Mouse (Mus musculus) kidney, adult 11 months (tissue): ENCODE data around the gene Thsd7a.

Experiments
- DNase-seq: peaks from one replicate; pipeline ENCODE4 v3.0.0; 2022

Thsd7a gene

GRCm38 (mm10) chr6:12748787-12749530 is at the start of gene Thsd7a:
Gene Thsd7a (minus strand): TSS chr6:12749410.
- peak; percentile 7 for DNase-seq

DNA sequence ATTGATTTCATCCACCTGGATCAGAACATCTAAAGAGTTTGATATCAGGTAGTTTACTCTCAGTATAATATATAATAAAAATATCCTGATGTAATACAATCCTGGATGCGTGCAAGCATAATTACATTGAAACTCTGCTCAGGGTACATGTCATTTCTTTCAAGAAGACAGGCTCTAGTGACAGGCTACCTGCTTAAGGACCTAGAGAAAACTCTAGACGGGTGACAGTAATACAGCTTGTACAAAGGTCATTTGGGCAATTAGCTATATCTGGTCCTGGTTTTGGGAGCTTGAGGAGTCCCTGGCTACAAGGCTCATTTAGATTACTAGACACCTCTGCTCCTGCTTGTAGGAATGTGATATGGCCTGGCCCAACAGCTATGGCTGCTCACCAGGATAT is 37.9 kb upstream of the Thsd7a start:
- no peak for DNase-seq

- no peak for DNase-seq
Observed at GRCm38 (mm10) chr6:12786378-12786982, 37.3 kb upstream of the Thsd7a start.

- no peak for DNase-seq
Observed at GRCm38 (mm10) chr6:12784918-12785618, 35.9 kb upstream of the Thsd7a start.

DNA sequence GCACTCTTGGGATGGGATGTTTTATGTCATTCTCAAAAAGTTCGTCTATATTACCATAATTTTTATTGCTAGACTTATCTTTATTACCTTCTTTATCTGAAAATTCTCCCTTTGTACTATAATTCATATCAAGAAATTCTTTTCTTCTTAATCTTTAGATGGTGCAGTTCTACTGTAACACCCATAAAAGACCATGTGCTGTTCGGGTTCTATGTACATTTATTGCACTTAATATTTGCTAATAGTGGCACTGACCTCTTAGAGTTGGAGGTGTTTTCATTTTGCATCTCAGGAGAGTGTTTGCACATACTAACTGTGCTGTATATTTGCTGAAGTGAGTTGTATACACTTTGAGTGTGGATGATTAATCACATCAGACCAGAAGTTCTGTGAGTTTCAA is 23.6 kb upstream of the Thsd7a start:
- no peak for DNase-seq

- no peak for DNase-seq
Observed at GRCm38 (mm10) chr6:12765191-12765590, 16.0 kb upstream of the Thsd7a start.

DNA sequence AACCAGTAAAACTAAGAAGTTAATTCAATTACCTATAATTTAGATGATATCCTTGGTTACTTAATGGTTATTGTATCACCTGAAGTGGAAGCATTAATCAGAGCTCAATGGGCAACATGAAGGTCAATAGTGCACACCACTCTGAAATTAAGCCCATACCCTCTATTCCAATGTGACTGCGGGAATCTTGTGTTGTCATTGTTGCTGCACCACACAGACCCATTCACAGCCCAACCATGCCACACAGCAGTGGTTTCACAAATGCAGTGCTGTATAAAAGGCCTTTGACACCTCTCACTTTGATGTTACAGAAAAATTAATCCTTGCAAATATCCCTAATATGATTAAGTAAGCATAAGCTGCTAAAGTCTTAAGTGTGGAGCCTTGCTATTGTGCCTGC is 15.4 kb upstream of the Thsd7a start:
- DNase-seq, result no peak

DNA sequence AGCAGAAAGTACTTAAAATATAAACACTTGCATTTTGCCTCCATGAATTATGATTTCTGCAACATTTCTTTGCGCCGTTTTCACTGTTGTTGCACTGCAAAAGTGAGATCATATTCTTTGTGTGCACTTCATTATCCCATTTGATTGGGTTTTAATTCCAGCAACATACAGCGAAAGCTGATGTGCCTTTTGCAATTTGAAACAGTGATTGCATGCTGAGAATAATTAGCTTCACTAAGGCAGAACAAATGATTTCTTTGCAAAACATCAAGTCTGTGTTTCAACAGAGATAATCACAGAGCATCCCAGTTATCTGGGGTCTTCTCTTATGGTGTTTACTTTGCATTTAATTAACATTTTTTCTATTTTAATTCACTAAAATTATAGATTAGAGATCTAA is 14.6 kb upstream of the Thsd7a start:
- DNase-seq, result no peak

DNA sequence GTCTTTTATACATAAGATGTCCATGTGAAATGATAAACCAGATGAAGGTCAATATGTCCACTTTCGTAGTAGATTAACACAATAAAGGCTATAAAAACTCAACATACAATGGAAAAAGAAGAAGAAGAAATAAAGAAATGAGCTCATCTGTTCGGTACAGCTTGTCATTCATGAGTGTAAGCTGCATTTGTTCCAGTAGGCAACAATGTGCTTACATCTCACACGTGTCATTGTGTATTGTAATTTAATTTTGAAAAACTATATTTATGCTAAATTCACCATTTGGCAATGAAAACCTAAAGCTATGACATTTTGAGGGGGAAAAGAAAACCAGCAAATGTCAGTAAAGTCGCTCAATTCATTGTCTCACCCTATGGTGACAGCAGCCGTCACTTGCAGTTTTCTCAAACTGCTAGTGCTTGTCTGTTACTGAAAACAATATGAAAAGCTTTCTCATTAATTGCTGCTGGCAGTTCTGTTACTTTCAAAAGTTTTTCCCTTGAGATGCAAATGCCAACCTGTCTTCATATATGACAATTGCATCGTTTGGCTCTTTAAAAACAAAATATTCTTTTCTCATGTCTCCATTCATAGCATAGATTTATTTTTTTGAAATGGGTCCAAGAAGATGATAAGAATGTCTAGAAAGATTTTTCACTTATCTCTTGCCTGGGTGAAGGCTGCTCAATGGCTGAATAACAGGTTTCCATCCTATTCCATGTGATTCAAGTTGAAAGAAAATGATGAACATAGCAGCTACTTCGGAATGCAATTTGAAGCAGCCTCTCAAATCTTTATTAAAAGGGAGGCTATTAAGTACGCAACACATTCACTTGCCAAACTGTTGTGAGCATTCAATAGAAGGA is 10.4 kb upstream of the Thsd7a start:
- no peak for DNase-seq

DNA sequence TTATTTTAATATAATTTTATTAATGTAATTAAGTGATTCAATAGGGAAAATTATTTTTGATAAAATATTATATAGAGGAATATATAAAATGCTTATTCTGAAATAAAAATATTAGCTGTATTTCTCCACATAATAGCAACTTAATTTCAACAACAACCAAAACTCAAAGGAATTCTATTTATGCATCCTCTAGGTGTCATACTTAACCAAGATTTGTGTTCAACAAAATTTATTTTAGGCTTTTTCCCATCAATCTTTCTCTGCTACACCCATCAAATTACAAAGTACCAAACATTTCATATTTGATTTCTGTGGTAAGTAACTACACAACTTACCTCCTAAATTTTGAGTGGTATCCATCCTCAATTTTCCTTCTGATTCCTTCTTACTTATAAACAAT is 3.1 kb upstream of the Thsd7a start:
- no peak for DNase-seq

GRCm38 (mm10) chr6:12750441-12750840 is 1.2 kb upstream of the Thsd7a start:
- no peak for DNase-seq

DNA sequence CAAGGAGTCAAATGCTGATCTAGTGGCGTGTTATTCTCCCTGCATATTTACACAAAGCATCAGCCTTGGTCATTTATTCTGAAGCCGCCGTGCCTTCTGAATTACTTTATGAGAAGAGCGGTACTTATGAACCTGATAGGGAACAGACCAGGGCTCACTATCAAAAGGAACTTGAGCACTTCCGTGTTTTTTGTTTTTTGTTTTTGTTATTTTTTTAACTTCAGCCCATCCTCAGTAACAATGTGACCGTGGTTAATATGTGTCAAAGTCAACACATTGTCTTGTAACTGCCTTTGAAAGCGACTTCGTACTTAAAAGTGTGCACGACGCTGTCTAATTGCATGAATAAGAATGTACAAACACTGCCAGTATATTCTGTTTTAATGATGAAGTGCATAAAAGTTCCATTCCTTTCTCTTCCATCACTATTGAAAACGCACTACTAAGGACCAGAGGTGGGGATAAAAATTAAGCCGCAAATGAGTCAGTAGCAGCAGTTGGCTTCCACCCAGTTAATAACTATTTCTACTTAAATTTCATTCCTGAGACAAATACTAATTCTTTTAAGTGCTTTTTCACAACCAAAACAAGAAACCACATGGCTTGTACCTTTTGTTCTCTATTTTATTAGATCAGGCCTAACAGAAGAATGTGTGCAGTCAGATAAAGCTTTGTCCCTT is 461 bp upstream of the Thsd7a start:
- DNase-seq, result no peak

- peak; percentile 14 for DNase-seq
Observed at GRCm38 (mm10) chr6:12748454-12748786, 790 bp downstream of the Thsd7a start.

DNA sequence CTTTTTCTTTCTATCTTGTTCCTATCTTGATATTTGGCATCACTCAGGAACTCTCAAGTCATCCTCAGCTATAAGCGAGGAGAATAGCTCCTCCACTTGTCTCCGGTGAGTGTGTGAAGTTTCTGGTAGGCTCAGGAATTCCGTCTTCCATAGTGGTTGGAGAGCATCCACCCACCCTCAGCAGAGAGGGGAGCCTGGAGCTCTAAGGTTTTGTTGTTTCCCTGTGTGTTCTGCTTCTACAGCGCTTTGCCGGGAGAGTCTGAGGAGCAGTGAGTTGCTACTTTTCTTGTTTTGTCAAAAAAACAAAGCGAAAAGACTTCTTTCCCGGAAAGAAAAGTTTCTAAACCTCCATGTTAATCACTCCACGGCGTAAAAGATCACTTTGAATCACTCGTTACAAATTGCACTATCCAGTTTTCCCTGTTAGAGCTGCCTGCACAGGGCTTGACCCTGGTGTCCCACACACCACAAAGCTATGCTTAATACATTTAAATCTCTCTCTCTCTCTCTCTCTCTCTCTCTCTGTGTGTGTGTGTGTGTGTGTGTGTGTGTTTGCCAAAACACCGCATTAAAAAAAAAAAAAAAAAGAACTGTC is 1.3 kb downstream of the Thsd7a start:
- no peak for DNase-seq

DNA sequence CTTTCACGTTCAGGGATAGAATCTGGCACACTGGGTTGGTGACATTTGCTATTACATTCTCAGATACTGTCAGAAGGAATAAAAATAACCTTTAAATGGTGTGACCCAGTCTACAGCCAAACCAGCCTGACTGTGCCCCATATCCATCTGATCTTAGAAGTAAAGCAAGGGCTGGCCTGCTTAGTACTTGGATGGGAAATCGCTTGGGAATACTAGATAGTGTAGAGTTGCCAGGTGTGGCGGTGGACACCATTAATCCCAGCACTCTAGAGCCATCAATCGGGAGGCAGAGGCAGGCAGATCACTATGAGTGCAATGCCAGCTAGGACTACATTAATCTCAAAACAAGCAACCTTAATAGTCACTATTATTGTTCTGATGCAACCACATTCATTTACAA is 6.4 kb downstream of the Thsd7a start:
- DNase-seq, result no peak

GRCm38 (mm10) chr6:12733924-12734323 is 15.3 kb downstream of the Thsd7a start:
- DNase-seq, result no peak

GRCm38 (mm10) chr6:12716071-12716470 is 33.1 kb downstream of the Thsd7a start:
- no peak for DNase-seq

- DNase-seq, result no peak
Observed at GRCm38 (mm10) chr6:12712581-12712980, 36.6 kb downstream of the Thsd7a start.

DNA sequence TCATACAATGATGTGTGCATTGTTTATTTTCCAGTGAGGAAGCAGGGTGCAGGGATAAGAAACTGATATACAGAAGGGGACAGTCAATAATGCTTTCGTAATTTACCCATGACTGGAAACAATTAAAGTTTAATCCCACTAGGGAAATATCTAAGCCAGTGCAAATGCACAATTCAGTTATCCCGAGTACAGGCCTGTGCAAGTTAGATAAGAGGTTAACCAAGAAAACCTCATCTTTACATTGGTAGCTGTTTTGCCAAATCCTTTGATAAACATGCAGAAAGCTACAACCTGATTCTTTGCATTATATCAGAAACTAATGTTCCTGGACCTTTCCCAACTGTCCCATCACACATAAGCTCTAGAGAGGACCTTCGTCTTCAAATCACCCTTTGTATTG is 46.3 kb downstream of the Thsd7a start:
- DNase-seq, result no peak

- no peak for DNase-seq
Observed at GRCm38 (mm10) chr6:12699089-12699488, 50.1 kb downstream of the Thsd7a start.

DNA sequence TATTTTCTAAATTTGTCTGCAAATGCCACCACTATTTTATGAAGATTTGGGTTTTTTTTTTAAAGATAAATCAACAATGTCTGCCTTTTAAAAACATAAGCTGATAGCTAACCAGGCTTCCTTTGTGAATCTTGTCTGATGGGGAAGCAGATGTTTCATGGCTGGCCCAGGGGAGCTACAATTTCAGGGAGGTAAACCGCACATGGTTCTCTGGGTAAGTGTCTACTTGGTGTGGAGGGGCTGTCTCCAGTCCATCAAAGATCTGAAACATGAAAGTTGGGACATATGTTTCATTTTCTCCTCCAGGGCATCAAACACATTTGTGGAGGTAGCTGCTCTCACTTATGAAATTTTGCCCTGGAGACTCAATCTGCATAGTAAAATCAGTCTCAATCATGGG is 55.5 kb downstream of the Thsd7a start:
- DNase-seq, result no peak

GRCm38 (mm10) chr6:12693239-12693638 is 56.0 kb downstream of the Thsd7a start:
- DNase-seq, result no peak
